Mouse (Mus musculus): ENCODE data around the gene Flt1. TPM values are rescaled to one million over a fixed set of nuclear protein-coding genes. Genes with fewer than 3 reads are reported as not detected.

The Flt1 gene
- polyA plus RNA-seq, 1 experiment from 2014 or later = 22.9 TPM

DNA sequence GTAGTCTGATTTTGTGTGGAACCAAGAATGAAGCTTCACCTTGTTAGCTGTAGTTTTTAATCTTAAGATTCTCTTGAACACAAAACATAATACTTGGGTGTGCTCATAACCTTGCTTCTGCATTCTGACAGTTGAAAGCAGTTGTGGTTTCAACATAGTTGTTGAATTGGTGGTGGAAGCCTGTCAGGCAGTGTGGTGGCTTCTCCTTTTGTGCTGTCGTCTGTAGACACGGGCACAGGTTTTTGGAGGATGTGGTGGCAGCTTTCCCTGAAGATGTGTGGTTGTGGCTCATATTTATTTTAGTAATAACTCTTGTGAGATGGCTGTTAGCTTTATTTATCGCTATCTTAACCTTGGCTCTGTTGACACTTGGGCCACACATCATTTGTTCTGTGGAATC lies 198.0 kb downstream of the Flt1 start:
- Histone ChIP-seq H3K9me3 (ENCODE audit: low read depth, low read length) (no peaks in the 10 kb centered on the region), H3K27ac (ENCODE audit: low read depth) (no peak overlapping the region), H3K9ac (no peak overlapping the region), H3K4me3 (ENCODE audit: low read depth, low read length) (no peak overlapping the region), H3K27me3 (ENCODE audit: insufficient read depth, low read length) (no peaks in the 10 kb centered on the region), H3K4me2 (no peak overlapping the region), H3K36me3 (ENCODE audit: insufficient read depth) (peaks cover 59% of the 10 kb centered on the region), H3K4me1 (ENCODE audit: insufficient read depth) (no peaks in the 10 kb centered on the region)
- no peak for TF ChIP-seq CTCF (IDR thresholded peaks at IDR 0.05; ENCODE audit: low read depth)
- DNase-seq = no peak
- no peak for ATAC-seq (ENCODE audit: insufficient read depth)
- WGBS = 81% methylated on average over 3 of the region's 3 CpGs

DNA sequence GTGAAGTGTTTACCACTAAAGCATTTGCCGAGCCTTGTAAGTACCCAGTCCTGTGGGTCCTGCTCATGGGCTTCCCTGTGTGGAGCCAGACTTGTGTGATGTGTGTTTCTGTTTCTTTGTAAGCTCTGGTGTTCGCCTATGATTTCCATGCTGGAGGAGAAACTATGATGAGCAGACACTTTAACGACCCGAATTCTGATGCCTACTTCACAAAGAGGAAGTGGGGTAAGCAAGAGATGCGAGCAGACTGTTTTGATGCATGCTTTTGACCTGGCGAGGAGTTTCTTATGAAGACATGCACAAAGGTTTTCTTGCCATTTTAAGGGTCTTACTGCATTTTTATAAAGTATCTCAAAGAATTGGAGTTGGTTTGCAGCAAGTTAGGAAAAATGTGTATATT lies 198.8 kb downstream of the Flt1 start:
- Histone ChIP-seq H3K9ac (no peak overlapping the region), H3K27me3 (ENCODE audit: insufficient read depth, low read length) (no peaks in the 10 kb centered on the region), H3K9me3 (ENCODE audit: low read depth, low read length) (no peaks in the 10 kb centered on the region), H3K4me2 (no peak overlapping the region), H3K4me3 (ENCODE audit: low read depth, low read length) (no peak overlapping the region), H3K27ac (ENCODE audit: low read depth) (no peak overlapping the region), H3K4me1 (ENCODE audit: insufficient read depth) (no peaks in the 10 kb centered on the region), H3K36me3 (ENCODE audit: insufficient read depth) (peaks cover 60% of the 10 kb centered on the region)
- DNase-seq (no peak), ATAC-seq (ENCODE audit: insufficient read depth) (no peak)
- no peak for TF ChIP-seq CTCF (IDR thresholded peaks at IDR 0.05; ENCODE audit: low read depth)
- WGBS = 85% methylated on average over 6 of the region's 6 CpGs

Other genes starting within 250 kb of the Flt1 start
- 506 and 511 TPM in 2 replicates for gene Pomp, start 134.4 kb upstream of the Flt1 start, polyA plus RNA-seq (2014; fragmentation: Nextera tagmentation; extraction: Ambion mirVana)
- 3.3 and 4.3 TPM in 2 replicates for gene Slc46a3, start 168.8 kb upstream of the Flt1 start, polyA plus RNA-seq (2014; fragmentation: Nextera tagmentation; extraction: Ambion mirVana)
- gene Mtus2, start 231.3 kb upstream of the Flt1 start, polyA plus RNA-seq (2014; fragmentation: Nextera tagmentation; extraction: Ambion mirVana) = 5.5 and 5.7 TPM in 2 replicates